Mouse (Mus musculus) thymus, adult 18-20 months (tissue): Measurements from ENCODE around the gene Oprm1.
"Not testable (repeated sequence)": the region's sequence is repeated elsewhere in the genome, so short reads cannot be mapped to it uniquely, and the experiment has no call there.

Experiments
- DNase-seq, 2 experiments: peaks; one replicate each; pipeline ENCODE4 v3.0.0; 2022; ENCODE audit warnings: mixed read lengths in 2 of 2

The Oprm1 gene

DNA sequence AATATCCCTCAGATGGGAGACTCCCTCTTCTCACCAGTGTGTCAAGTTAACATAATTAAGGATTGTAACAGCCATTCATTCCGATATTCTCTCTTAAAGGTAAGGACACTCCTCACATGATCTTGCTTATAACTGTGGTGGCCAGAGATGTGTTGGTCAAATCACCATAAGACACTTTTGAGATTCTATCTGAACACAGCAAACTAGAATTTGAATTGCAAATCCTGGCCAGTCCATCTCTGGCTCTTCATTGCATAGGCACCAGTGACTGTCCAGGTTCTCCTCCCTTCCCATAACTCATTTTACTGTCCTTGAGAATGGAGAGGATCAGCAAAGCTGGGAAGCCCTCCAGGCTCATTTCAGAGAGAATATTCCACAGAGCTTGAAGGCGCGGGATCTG is at the start of gene Oprm1:
TSS of gene Oprm1 (plus strand) at position 301 of the 400 bp plus-strand sequence.
- no peak for DNase-seq

DNA sequence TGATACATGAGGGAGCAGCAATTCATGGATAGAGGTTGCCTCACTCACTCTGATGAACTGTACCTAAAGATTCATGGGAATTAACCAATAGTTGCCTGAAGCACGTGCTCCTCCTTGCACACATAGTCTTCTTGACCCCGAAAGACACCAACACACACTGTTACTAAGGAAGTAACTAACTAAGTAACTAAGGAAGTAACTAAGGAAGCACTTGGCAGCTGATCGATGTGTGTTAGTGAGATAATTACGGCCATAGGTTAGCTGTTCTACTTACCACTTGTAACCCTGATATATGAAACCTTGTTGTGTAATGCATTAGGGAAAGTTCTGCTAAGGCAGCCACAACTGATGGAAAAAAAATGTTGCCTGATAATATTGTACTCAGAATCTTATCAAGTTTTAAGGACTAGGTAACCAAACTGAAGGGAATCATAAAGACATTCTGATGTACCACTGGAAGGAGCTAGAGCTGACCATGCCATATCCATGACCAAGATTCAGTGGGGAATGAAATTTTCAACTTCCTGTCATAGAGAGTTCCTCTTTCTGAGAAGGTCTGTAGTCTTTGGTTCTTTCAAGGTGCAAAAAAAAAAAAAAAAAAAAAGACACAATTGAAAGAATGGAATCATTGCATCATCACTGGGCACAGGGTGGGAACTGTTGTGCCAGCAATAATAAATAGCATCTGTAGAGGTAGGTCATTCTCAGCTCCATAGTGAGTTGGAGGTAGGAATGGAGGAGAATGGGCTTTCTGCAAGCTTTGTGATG is 40.9 kb upstream of the Oprm1 start:
- DNase-seq, result no peak

- no peak for DNase-seq
Observed at GRCm38 (mm10) chr10:6723765-6724164, 34.5 kb upstream of the Oprm1 start.

DNA sequence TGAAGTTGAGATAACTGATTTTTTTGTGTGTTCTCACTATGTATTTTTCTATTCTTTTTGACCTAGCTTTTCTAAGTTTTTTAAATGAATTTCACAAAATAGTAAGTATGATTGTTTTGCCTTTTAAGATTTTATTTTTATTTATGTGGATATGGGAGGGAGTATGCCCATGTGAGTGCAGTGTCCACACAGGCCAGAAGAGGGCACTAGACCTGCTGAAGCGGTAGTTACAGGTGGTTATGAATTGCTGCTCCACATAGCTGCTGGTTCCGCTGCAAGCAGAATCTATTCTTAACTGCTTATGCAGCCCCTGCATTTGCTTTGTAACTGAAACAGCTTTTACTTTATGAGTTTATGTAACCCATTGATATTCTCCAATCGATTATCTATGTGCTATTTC is 29.8 kb upstream of the Oprm1 start:
- DNase-seq, result no peak

DNA sequence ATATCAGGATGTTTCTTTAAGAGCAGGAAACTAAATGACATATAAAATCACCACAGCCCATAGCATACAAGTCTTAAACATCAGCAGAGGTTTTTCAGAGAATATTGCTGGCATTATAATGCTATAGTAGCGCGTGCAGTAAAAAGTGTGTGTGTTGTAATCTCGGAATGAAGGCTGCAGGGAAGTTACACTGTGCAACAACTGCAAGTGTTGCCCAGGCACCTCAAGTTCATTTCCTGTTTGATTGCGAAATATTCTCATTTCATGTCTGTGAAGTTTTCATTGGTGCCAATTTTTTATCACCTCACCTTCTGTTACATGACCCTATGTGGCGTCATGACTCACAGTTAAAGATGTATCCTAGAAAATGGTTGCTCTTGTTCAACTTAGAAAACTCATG is 4.9 kb upstream of the Oprm1 start:
- DNase-seq, result no peak

- no peak for DNase-seq
Observed at GRCm38 (mm10) chr10:6761287-6761811, 3.0 kb downstream of the Oprm1 start, which contains the start of gene Gm10945. Gene Gm10945, minus strand, starts transcription at chr10:6761761.

GRCm38 (mm10) chr10:6788517-6789237 is 30.4 kb downstream of the Oprm1 start:
- DNase-seq, result no peak

- DNase-seq, result no peak
Observed at GRCm38 (mm10) chr10:6790226-6790625, 31.9 kb downstream of the Oprm1 start.

- no peak for DNase-seq
Observed at GRCm38 (mm10) chr10:6820626-6821025, 62.3 kb downstream of the Oprm1 start.

GRCm38 (mm10) chr10:6842225-6842624 is 83.9 kb downstream of the Oprm1 start:
- DNase-seq, result no peak

- no peak for DNase-seq
Observed at GRCm38 (mm10) chr10:6846283-6846682, 88.0 kb downstream of the Oprm1 start.

GRCm38 (mm10) chr10:6848162-6848754 is 90.0 kb downstream of the Oprm1 start:
- DNase-seq, result no peak

DNA sequence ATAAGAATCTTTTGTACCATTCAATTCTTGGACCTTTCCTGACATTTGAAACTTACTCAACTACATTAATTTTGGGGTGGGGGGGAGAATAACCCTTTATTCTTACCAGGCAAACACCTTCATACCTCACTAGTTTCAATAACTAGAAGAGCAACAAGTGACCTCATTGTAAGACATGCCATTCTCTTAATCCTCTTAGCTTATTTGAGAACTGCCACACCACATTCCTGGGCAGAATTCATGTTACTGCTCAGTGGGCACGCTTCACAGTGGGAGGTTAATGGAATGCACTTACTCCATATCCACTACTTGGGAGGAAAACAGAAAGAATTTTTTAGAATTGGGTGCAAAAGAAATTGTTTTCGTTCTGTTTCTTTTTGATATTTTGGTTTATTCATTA is 90.5 kb downstream of the Oprm1 start:
- DNase-seq, result no peak

DNA sequence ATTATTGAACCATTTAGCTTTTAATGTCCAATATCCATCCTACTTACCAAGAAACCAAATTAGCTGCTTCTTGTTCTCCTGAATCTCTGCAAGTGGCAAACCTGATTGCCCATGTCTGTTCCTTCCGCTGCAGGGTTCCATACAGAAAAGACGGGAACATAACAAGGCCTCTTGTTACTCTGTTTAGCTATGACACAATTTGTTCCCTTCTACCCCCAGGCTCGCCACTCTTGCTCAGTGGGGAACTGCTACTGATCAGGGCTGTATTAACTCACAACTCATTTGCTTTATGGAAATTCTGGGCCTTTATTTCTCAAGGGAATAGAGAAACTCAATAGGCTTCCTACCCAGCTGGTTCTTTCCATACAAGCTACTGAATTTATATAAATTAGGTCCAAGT is 97.5 kb downstream of the Oprm1 start:
- no peak for DNase-seq

DNA sequence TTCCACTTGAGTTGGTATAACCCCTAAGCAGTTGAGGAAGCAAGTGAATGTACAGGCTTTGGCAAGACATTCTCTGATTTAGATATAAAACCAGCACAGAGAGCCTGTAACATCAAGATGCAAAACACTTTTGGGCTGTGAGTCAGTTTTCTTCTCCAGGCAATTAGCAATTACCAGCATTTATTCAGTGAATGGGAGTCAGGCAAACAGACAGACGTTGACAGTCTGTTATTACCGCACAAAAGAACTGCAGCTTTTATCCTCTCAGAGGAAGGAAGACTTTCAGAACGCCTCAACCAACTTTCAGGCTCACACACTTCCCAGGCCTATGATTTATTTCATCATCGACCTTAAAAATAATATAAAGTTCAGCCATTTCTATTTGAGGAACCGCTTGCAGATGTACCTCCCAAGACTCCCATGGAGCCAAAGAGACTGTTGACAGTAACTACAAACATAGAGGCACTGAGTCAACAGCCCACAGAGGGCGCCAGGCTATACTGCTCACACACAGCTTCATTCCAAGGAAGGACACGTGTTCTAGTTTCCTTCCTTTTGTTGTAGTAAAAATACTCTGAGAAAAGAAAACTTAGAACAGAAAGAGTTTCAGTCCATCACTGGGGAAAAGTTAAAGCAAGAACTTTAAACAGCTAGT is 113.2 kb downstream of the Oprm1 start:
- no peak for DNase-seq

- DNase-seq, result no peak
Observed at GRCm38 (mm10) chr10:6873917-6874316, 115.6 kb downstream of the Oprm1 start.

- no peak for DNase-seq
Observed at GRCm38 (mm10) chr10:6878276-6878881, 120.1 kb downstream of the Oprm1 start.

DNA sequence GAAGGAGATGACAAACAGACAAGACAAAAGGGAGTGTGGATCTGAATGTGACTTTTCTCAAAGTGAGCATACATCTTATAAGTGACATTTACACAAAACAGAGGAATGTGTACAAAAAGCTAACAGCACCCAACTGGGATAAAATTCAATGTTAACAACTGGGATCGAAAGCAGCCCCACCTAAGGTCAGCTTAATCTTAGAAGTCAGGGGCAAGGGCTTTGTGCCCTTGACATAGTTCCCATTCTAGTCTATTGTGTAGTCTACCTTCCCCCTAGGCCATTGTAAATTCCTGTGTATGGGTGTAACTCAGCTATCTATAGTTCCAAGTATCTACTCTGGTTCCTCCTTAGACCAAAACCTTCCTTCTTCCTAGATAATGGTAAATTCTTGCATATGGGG is 123.7 kb downstream of the Oprm1 start:
- DNase-seq, result not testable (repeated sequence)

- no peak for DNase-seq
Observed at GRCm38 (mm10) chr10:6885460-6885859, 127.2 kb downstream of the Oprm1 start.

DNA sequence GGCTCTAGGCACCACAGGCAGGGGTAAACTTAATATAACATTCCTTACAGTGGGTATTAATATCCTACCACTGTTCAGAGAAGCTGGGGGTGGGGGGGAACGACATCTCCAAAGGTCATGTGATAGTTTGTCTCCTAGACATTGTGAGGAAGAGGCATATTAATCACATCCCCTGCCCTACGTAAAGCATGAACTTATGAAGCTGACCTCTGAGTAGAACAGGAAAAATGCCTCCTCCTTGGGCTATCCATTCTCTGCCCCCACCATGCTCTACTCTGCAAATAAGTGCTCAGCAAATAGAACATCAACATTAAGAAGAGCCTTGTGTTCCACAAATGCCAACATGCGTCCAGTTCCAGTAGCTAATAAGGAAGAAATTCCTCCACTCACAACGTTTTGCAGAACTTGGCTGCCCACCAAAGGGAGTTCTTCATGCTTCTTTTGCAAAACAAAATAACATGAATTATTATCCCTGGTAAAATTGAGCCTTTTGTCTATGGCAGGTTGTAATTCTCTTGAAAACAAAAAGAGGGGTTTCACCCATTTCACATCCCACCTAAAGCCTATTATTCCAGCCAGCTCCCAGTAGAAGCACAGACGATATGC is 131.4 kb downstream of the Oprm1 start:
- DNase-seq, result no peak

- no peak for DNase-seq
Observed at GRCm38 (mm10) chr10:6890348-6891009, 132.2 kb downstream of the Oprm1 start.

GRCm38 (mm10) chr10:6895796-6896195 is 137.5 kb downstream of the Oprm1 start:
- DNase-seq, result no peak
